Mouse (Mus musculus): Measurements from ENCODE around the gene Dph1.

DNA sequence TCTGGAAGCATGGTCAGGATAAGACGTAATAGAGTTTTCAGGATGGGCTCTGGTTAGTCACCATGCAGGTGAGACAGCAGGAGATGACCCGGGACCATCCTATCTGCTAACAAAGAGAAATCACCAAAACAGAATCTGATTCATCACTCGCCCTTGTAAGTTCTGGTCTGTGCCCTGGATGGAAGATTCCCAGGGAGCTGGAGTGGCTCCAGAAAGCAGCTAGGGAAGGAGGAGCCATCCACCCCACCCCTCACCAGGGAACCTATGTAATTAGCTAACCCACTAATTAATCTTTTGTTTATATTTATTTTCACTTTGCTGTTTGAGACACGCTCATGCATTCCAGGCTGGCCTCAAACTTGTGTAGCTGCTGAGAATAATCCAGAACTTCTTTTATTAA is 41.4 kb upstream of the Dph1 start:
- no peak for TF ChIP-seq POLR2A (IDR thresholded peaks at IDR 0.05; ENCODE audit: borderline replicate concordance, insufficient read depth, low read length)
- TF ChIP-seq CTCF (IDR thresholded peaks at IDR 0.05; ENCODE audit: borderline replicate concordance, insufficient read depth, low read depth, low read length), result no peak

Data from cerebellum, adult 2 months (tissue).